Mouse (Mus musculus) brain, embryonic 14.5 days (tissue): ENCODE measurements around the gene Pax5.

ENCODE experiments used
- CTCF ChIP-seq: fragments of 200-500 bp; IDR thresholded peaks from 2 replicates; pipeline ENCODE4 v1.5.1; 2012; ENCODE audit warnings: inconsistent platforms, mild to moderate bottlenecking, moderate library complexity, borderline replicate concordance; ENCODE audit not compliant: insufficient read depth, insufficient read length; ENCODE audit errors: extremely low read depth
- POLR2A ChIP-seq: fragments of 200-500 bp; IDR thresholded peaks from 2 replicates; pipeline ENCODE4 v1.6.1; 2012; ENCODE audit warnings: mild to moderate bottlenecking, inconsistent platforms, borderline replicate concordance; ENCODE audit not compliant: poor library complexity, insufficient read depth, insufficient read length, severe bottlenecking; ENCODE audit errors: extremely low read depth

- TF ChIP-seq CTCF, result no peak
- no peak for TF ChIP-seq POLR2A
Observed at GRCm38 (mm10) chr4:44538488-44538887, 171.8 kb downstream of the Pax5 start.
